Mouse (Mus musculus): ENCODE results near the gene Ccl4. TPM values are rescaled to one million over a fixed set of nuclear protein-coding genes. Genes with fewer than 3 reads are reported as not detected.

Gene Ccl4
- total RNA-seq, 1 experiment, result not detected

DNA sequence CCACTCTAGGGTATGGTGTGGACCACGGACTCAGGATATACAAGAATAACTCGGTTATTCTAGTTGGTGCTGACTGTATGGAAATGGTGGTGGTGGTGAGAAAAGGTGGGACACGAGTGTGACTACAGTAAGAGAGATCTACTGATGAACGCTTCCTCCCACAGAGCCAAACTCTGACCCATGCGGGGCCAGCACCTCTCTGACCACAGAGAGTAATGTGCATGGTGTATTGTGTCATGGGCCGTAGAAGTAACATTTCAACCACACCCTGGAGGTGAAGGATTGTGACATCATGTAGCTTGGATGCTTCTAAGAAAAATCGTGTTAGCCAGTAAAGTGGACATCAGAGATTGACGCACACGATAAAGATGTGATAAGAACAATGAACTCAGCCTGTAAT lies 33.6 kb upstream of the Ccl4 start:
- TF ChIP-seq MAFK (IDR thresholded peaks at IDR 0.05; ENCODE audit: insufficient read depth, low read depth, low read length), result no peak
- no peak for TF ChIP-seq ZC3H11A (IDR thresholded peaks at IDR 0.05; ENCODE audit: borderline replicate concordance, low read depth, low read length)
- no peak for TF ChIP-seq HCFC1 (IDR thresholded peaks at IDR 0.05; ENCODE audit: borderline replicate concordance, insufficient read depth, low read length)
- TF ChIP-seq ZNF384 (IDR thresholded peaks at IDR 0.05; ENCODE audit: low read depth, low read length), result no peak
- no peak for TF ChIP-seq CHD2 (IDR thresholded peaks at IDR 0.05; ENCODE audit: low read depth, low read length)
- H3K4me3 ChIP-seq (ENCODE audit: insufficient read depth in 1 of 2, low read depth in 1 of 2, low read length in 2 of 2, poor library complexity in 1 of 2, severe bottlenecking in 1 of 2), result no peak overlapping the region
- H3K36me3 ChIP-seq (ENCODE audit: control insufficient read depth, insufficient read depth, low read length, poor library complexity, severe bottlenecking), result no peaks in the 10 kb centered on the region
- in situ Hi-C loops (cut with MboI; ENCODE audit: low sequenced_read_pairs in 2 of 2, unreplicated experiment in 2 of 2), result no loop called here
- DNase-seq (ENCODE audit: low read depth, low spot score), result no peak
- H3K4me1 ChIP-seq (ENCODE audit: control insufficient read depth in 2 of 2, insufficient read depth in 2 of 2, low read length in 2 of 2, poor library complexity in 1 of 2), result no peaks in the 10 kb centered on the region; a peak in 1 of 4 replicates
- H3K9ac ChIP-seq (ENCODE audit: insufficient read depth, low read depth, low read length, poor library complexity, severe bottlenecking), result no peak overlapping the region
- no peak overlapping the region for H3K27ac ChIP-seq (ENCODE audit: insufficient read depth, low read depth, low read length, poor library complexity, severe bottlenecking)
- no peaks in the 10 kb centered on the region for H3K9me3 ChIP-seq (ENCODE audit: control insufficient read depth, insufficient read depth, low read depth, low read length)

DNA sequence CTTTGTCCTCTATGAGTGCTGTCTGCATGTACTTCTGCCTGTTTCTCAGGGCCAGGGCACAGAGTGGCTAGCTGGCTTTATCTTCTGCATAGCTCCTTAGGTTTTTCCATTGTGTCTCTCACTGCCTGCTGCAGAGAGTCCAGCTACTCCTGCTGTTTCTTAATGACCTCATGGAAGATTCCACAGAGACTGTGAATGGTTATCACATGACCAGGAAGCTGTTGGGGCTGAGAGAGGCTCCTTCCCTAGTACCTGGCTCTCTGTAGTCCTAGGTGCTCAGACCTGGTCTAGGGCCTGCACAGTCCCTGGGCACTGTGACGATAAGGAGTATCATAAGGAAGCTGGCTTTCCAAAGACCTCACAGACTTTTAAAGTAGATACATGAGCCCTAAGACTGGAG lies 31.8 kb upstream of the Ccl4 start:
- Histone ChIP-seq H3K36me3 (ENCODE audit: control insufficient read depth, insufficient read depth, low read length, poor library complexity, severe bottlenecking) (no peaks in the 10 kb centered on the region), H3K9me3 (ENCODE audit: control insufficient read depth, insufficient read depth, low read depth, low read length) (no peaks in the 10 kb centered on the region), H3K4me1 (ENCODE audit: control insufficient read depth in 2 of 2, insufficient read depth in 2 of 2, low read length in 2 of 2, poor library complexity in 1 of 2) (no peaks in the 10 kb centered on the region; a peak in 1 of 4 replicates), H3K9ac (ENCODE audit: insufficient read depth, low read depth, low read length, poor library complexity, severe bottlenecking) (no peak overlapping the region), H3K27ac (ENCODE audit: insufficient read depth, low read depth, low read length, poor library complexity, severe bottlenecking) (no peak overlapping the region), H3K4me3 (ENCODE audit: insufficient read depth in 1 of 2, low read depth in 1 of 2, low read length in 2 of 2, poor library complexity in 1 of 2, severe bottlenecking in 1 of 2) (no peak overlapping the region)
- in situ Hi-C loops (cut with MboI; ENCODE audit: low sequenced_read_pairs in 2 of 2, unreplicated experiment in 2 of 2), result no loop called here
- TF ChIP-seq CHD2 (IDR thresholded peaks at IDR 0.05; ENCODE audit: low read depth, low read length) (no peak), HCFC1 (IDR thresholded peaks at IDR 0.05; ENCODE audit: borderline replicate concordance, insufficient read depth, low read length) (no peak), MAFK (IDR thresholded peaks at IDR 0.05; ENCODE audit: insufficient read depth, low read depth, low read length) (no peak), ZC3H11A (IDR thresholded peaks at IDR 0.05; ENCODE audit: borderline replicate concordance, low read depth, low read length) (no peak), ZNF384 (IDR thresholded peaks at IDR 0.05; ENCODE audit: low read depth, low read length) (no peak)
- no peak for DNase-seq (ENCODE audit: low read depth, low spot score)

DNA sequence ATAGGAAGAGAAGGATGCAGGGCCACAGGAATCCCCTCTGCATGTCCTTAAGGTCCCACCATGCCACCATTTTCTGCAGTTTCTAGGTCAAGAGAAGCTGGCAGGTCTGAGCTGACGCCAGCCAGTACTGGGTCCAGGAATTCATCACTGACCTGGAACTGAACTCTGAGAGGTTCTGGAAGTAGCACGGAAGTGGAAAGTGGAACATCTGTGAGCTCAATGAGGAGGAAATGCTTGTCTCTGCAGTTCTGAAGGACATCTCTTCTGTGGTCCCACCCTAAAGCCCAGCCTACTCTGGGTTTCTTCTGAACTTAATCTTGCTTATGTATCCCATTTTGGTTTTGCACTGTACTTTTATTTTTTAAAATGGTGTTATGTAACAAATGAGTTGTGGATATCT lies 31.3 kb upstream of the Ccl4 start:
- H3K9me3 ChIP-seq (ENCODE audit: control insufficient read depth, insufficient read depth, low read depth, low read length), result no peaks in the 10 kb centered on the region
- TF ChIP-seq CHD2 (IDR thresholded peaks at IDR 0.05; ENCODE audit: low read depth, low read length) (no peak), ZNF384 (IDR thresholded peaks at IDR 0.05; ENCODE audit: low read depth, low read length) (no peak), MAFK (IDR thresholded peaks at IDR 0.05; ENCODE audit: insufficient read depth, low read depth, low read length) (no peak), ZC3H11A (IDR thresholded peaks at IDR 0.05; ENCODE audit: borderline replicate concordance, low read depth, low read length) (no peak)
- DNase-seq (ENCODE audit: low read depth, low spot score), result no peak
- H3K4me3 ChIP-seq (ENCODE audit: insufficient read depth in 1 of 2, low read depth in 1 of 2, low read length in 2 of 2, poor library complexity in 1 of 2, severe bottlenecking in 1 of 2), result no peak overlapping the region
- in situ Hi-C loops (cut with MboI; ENCODE audit: low sequenced_read_pairs in 2 of 2, unreplicated experiment in 2 of 2), result no loop called here
- no peaks in the 10 kb centered on the region; a peak in 1 of 4 replicates for H3K4me1 ChIP-seq (ENCODE audit: control insufficient read depth in 2 of 2, insufficient read depth in 2 of 2, low read length in 2 of 2, poor library complexity in 1 of 2)
- H3K36me3 ChIP-seq (ENCODE audit: control insufficient read depth, insufficient read depth, low read length, poor library complexity, severe bottlenecking), result no peaks in the 10 kb centered on the region
- no peak overlapping the region for H3K27ac ChIP-seq (ENCODE audit: insufficient read depth, low read depth, low read length, poor library complexity, severe bottlenecking)
- no peak overlapping the region for H3K9ac ChIP-seq (ENCODE audit: insufficient read depth, low read depth, low read length, poor library complexity, severe bottlenecking)

DNA sequence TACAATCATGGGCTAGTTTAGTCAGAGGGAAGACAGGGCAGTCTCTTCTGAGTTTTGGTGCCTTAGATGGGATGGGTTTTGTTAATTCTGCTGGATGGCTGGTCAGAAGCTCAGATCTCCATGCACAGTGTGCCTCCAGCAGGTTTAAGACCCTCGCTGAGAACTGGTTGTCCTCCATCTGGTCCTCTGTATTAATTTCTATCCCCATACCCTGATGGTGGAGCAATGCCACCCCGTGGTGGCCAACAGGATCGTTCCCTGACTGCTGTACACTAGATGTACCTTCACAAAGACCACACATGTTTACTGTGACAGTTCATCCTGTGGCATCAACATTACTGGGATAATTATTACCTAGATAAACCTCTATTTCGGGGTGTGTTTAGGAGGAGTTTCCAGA lies 29.6 kb upstream of the Ccl4 start:
- H3K27ac ChIP-seq (ENCODE audit: insufficient read depth, low read depth, low read length, poor library complexity, severe bottlenecking), result no peak overlapping the region
- no peak overlapping the region for H3K9ac ChIP-seq (ENCODE audit: insufficient read depth, low read depth, low read length, poor library complexity, severe bottlenecking)
- H3K36me3 ChIP-seq (ENCODE audit: control insufficient read depth, insufficient read depth, low read length, poor library complexity, severe bottlenecking), result no peaks in the 10 kb centered on the region
- no peak overlapping the region for H3K4me3 ChIP-seq (ENCODE audit: insufficient read depth in 1 of 2, low read depth in 1 of 2, low read length in 2 of 2, poor library complexity in 1 of 2, severe bottlenecking in 1 of 2)
- no peaks in the 10 kb centered on the region for H3K9me3 ChIP-seq (ENCODE audit: control insufficient read depth, insufficient read depth, low read depth, low read length)
- no peaks in the 10 kb centered on the region; a peak in 1 of 4 replicates for H3K4me1 ChIP-seq (ENCODE audit: control insufficient read depth in 2 of 2, insufficient read depth in 2 of 2, low read length in 2 of 2, poor library complexity in 1 of 2)
- in situ Hi-C loops (cut with MboI; ENCODE audit: low sequenced_read_pairs in 2 of 2, unreplicated experiment in 2 of 2), result no loop called here
- no peak for DNase-seq (ENCODE audit: low read depth, low spot score)
- TF ChIP-seq MAFK (IDR thresholded peaks at IDR 0.05; ENCODE audit: insufficient read depth, low read depth, low read length) (no peak), CHD2 (IDR thresholded peaks at IDR 0.05; ENCODE audit: low read depth, low read length) (no peak), ZC3H11A (IDR thresholded peaks at IDR 0.05; ENCODE audit: borderline replicate concordance, low read depth, low read length) (no peak), ZNF384 (IDR thresholded peaks at IDR 0.05; ENCODE audit: low read depth, low read length) (no peak), HCFC1 (IDR thresholded peaks at IDR 0.05; ENCODE audit: borderline replicate concordance, insufficient read depth, low read length) (no peak)

DNA sequence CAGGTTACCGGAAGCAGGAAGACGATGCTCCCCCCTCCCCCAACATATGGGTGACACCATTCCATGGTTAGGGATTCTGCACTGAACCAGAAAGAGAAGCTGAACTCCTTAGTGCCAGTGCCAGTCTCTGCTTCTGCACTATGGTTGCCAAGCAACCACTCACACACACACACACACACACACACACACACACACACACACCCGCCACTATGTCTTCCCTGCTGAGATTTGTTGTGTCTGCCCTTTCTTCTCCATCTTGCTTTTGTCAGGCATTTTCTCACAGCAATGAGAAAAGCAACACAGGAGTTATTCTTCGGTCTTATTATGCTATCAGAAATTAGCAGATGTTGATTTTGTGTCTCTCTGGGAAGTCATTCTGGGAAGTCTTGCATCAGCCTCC lies 28.0 kb upstream of the Ccl4 start:
- TF ChIP-seq MAFK (IDR thresholded peaks at IDR 0.05; ENCODE audit: insufficient read depth, low read depth, low read length) (no peak), HCFC1 (IDR thresholded peaks at IDR 0.05; ENCODE audit: borderline replicate concordance, insufficient read depth, low read length) (no peak), CHD2 (IDR thresholded peaks at IDR 0.05; ENCODE audit: low read depth, low read length) (no peak), ZNF384 (IDR thresholded peaks at IDR 0.05; ENCODE audit: low read depth, low read length) (no peak), ZC3H11A (IDR thresholded peaks at IDR 0.05; ENCODE audit: borderline replicate concordance, low read depth, low read length) (no peak)
- in situ Hi-C loops (cut with MboI; ENCODE audit: low sequenced_read_pairs in 2 of 2, unreplicated experiment in 2 of 2), result no loop called here
- DNase-seq (ENCODE audit: low read depth, low spot score), result no peak

More for the DNA sequence above, 28.0 kb upstream of the Ccl4 start:
- Histone ChIP-seq H3K4me1 (ENCODE audit: control insufficient read depth in 2 of 2, insufficient read depth in 2 of 2, low read length in 2 of 2, poor library complexity in 1 of 2) (no peaks in the 10 kb centered on the region), H3K4me3 (ENCODE audit: insufficient read depth in 1 of 2, low read depth in 1 of 2, low read length in 2 of 2, poor library complexity in 1 of 2, severe bottlenecking in 1 of 2) (no peak overlapping the region), H3K9ac (ENCODE audit: insufficient read depth, low read depth, low read length, poor library complexity, severe bottlenecking) (no peak overlapping the region), H3K36me3 (ENCODE audit: control insufficient read depth, insufficient read depth, low read length, poor library complexity, severe bottlenecking) (no peaks in the 10 kb centered on the region), H3K27ac (ENCODE audit: insufficient read depth, low read depth, low read length, poor library complexity, severe bottlenecking) (no peak overlapping the region), H3K9me3 (ENCODE audit: control insufficient read depth, insufficient read depth, low read depth, low read length) (no peaks in the 10 kb centered on the region)
